Mouse (Mus musculus): ENCODE results near the gene Cys1. TPM values are rescaled to one million over a fixed set of nuclear protein-coding genes. Genes with fewer than 3 reads are reported as not detected.
"Not testable (repeated sequence)": the region's sequence is repeated elsewhere in the genome, so short reads cannot be mapped to it uniquely, and the experiment has no call there.

Gene Cys1
- total RNA-seq, 2 experiments from 2014 or later = 9.3 to 10.7 TPM

DNA sequence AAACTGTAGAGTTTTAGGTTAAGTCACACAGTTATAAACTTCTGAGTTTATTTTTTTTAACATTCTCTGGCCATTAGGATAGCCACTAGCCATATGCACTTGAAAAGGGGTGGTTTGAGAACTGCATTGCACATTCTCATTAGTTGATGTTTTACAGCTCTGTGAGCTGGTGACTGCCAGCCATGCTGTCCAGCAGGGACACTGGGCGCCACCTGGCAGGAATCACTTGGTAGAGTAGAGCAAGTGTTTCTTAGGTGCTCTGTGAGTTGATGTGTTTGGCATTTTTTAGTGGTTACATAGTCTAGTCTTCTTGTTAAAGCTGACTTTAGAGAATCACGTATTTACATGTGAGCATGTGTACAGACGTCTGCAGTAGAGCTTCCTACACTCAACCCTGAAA, 25.2 kb downstream of the Cys1 start:
- no peak for DNase-seq (ENCODE audit: extremely low spot score in 1 of 2, low spot score in 2 of 2)
- intact Hi-C loops (cut with DNase I) = no loop called here

DNA sequence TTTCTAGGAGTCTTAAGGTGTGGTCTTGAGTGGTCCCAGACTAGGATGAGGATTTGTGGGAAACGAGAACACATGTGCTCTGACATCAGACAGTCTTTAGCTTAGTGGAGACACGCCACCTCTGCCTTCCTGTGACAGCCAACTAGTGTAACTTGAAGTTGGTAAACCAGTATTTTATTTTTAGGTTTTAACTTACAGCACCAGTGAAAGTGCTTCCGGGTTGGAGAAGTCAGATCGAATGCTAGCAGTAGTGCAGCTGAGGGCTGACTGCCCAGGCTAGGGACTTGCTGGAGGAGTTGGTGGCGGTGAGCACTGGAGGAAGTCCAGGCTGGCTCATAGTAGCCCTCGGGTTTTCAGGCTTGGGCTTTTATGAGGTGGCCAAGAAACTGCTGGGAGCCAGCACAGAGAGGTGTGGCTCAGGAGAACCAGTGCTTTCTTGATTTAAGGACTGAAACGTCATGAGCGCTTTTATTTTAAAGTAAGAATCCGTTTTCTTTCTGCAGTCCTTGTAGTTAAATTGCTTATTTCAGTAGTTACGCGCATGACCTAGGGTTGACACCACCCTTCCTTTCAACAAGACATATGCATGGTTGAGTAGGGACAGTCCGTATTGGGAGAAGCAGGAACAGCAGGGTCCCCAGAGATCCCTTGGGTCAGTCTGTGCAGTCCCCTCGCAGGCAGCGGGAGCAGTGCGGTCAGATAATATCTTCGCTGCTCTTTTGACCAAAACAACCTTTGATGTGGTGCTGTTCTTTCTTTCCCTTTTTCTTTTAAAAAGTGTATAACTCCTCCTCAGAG, 27.3 kb downstream of the Cys1 start:
- no peak for DNase-seq (ENCODE audit: extremely low spot score in 1 of 2, low spot score in 2 of 2)
- intact Hi-C loops (cut with DNase I) = no loop called here

DNA sequence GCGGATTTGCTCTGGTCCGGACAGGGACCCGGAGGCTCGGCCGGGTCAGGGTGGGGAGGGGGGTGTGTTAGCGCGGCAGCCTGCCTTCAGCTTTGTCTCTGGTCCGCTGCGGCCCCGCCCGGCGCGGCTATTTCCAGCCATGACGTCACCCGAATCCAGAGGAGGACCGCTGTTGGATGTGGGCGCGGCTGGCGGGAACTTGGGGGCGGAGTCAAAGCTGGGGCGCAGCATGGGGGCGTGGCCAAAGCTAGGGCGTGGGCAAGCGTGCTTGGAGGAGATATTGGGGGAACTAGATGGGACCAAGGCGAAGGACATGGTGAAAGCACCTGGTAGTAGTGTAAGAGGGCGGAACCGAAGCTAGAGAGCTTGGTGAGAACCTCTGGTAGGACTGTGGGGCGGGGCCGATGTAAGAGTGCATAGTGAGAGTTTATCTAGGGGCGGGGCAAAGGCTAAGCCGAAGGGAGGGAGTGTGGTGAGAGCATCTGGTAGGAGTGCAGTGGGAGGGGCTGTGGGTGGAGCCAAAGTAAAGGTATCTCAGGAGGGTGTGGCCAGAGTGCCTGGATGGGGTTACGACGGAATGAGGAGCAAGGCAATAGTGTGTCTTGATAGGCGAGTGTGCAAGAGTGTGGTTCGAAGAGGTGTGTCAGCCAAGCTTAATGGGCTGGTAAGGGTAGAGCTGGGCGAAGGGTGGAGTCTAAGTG, 29.8 kb downstream of the Cys1 start:
- DNase-seq (ENCODE audit: extremely low spot score in 1 of 2, low spot score in 2 of 2) = peak; percentile 87 to 97
- intact Hi-C loops (cut with DNase I) = no loop called here

DNA sequence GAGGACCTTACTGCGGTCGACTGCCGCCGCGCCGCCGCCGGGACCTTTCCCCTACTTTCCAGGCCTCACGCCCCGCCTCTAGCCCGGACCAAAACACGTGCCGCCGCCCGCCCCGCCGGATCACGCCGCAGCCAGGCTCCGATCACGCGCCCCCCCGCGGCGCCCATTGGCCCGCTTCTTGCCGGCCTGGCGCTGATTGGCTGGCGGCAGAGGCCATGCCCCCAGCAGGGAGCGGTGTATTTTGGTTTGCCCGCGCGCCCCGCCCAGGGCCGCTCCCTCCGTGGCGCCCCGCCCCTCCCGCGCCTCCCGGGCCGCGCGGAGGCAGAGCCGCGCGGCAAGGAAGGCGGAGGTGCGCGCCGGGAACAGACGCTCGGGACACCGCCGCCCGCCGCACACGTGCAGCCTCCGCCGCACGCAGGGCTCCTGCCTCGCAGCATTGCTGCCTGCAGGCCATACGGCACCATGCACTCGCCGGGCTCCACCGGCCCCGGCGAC, 30.5 kb downstream of the Cys1 start, which contains the start of gene Klf11:
TSS of gene Klf11 (plus strand) at position 212 of the 495 bp plus-strand sequence.
- intact Hi-C loops (cut with DNase I) = no loop called here
- DNase-seq (ENCODE audit: extremely low spot score in 1 of 2, low spot score in 2 of 2) = peak; percentile 95 to 99

DNA sequence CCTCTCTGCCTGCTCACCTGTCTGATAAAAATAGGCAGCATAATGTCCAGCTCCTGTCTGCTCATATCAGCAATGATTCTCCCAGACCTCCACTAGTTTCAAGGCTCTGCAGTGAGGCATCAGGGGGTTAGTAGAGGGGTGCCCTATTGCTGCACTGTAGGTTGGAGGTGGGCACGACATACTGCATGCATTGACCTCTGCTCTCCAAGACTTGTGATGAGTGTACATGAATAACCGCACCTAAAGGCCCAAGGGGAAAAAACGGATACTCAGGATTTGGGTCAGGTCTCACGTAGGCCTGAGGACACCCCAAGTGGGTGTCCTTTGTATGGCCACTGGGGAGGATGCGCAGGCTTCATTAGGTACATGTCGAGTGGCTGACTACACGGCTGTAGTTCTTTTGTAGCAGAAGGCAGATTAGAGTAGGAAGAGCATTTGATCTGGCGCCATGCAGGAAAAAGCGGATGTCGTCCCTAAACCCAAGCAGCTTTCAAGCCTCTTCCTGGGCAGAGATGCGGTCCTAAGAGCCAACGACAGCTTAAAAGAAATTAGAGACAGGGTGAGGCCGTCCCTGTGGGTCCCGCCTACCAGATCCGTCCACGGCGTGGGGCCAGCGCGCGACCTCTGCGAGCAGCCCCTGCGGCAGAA, 31.1 kb downstream of the Cys1 start:
- no peak for DNase-seq (ENCODE audit: extremely low spot score in 1 of 2, low spot score in 2 of 2)

DNA sequence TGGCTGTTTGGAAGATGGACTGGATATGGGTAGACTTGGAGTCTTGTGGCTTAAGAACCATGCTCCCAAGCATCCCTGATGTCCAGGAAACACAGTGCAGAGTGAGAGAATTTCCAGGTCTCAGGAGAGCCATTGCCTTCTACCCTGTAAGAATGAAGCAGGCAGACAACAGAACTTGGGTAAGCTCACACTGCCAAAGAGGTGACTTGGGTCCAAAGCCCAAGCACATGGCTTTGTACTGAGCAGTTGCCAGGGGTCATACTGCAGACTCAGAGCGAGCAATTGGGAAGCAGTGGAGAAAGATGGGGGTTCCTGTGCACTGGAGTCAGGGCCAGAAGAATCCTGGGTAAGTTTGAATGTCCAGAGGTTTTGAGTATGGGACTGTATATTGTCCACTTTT, 33.5 kb downstream of the Cys1 start:
- intact Hi-C loops (cut with DNase I) = no loop called here
- DNase-seq (ENCODE audit: extremely low spot score in 1 of 2, low spot score in 2 of 2) = no peak

More for the DNA sequence above, 31.1 kb downstream of the Cys1 start:
- intact Hi-C loops (cut with DNase I) = no loop called here

DNA sequence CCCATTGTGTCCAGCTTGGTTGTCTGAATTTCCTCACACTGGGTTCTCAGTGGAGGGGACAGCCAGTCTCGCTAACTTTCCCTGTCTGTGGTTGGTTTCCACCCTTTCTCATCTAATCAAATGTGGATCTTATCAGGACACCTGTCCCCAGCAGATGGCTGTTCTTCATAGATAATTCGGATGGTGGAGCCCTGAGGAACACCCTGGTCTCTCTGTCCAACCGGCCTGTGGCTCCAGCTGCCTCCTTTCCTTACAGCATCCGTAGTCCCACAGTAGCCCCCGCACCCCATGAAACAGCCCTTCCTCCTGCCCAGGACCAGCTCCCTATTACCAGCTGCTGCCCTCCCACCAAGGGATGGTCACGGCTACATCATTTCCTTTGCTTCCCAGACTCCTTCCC, 35.7 kb downstream of the Cys1 start:
- intact Hi-C loops (cut with DNase I) = no loop called here
- DNase-seq (ENCODE audit: extremely low spot score in 1 of 2, low spot score in 2 of 2) = no peak

DNA sequence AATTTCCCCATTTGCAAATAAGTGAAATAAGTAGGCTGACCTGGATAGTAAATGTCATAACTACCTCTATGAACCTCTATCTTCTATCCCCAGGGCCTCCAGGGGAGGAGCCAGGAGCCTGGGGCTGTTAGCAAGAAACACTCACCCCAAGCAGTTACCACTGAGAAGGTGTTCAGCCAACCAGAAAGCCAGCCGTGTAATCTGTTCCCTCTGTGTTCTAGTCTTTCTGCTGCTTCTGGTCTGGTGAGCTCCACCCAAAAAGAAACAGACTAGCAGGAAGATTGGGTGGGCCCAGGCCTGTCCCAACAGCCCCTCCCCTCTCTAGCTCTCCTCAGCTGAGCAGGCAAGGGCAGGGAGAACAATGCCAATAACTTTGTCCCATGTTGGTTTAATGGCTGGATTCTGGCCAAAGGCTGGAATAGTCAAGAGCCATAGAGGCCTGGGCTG, 37.5 kb downstream of the Cys1 start:
- peak in 1 of 2 experiments; percentile 42 for DNase-seq (ENCODE audit: extremely low spot score in 1 of 2, low spot score in 2 of 2)
- intact Hi-C loops (cut with DNase I) = no loop called here

DNA sequence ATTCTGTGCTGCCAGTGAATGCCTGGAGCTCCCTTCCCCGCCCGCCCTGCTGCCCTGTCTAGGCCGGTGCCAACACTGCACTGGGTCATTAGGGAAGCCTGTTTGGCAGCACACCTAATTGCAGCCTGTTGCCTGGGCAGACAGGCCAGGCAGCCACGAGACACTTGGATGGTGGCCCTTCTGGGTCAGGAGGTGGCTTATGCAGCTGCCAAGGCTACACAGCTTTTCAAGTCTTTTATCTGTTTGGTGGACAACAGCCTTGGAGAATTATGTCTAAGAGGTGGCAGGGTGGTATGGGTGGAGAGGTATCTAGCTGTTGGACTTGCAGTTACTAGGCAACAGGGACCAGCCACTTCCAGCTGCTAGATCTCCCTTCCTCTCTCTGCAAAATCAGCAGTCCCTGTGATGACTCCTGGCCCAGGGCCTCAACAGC, 39.2 kb downstream of the Cys1 start:
- peak; percentile 69 to 80 for DNase-seq (ENCODE audit: extremely low spot score in 1 of 2, low spot score in 2 of 2)

DNA sequence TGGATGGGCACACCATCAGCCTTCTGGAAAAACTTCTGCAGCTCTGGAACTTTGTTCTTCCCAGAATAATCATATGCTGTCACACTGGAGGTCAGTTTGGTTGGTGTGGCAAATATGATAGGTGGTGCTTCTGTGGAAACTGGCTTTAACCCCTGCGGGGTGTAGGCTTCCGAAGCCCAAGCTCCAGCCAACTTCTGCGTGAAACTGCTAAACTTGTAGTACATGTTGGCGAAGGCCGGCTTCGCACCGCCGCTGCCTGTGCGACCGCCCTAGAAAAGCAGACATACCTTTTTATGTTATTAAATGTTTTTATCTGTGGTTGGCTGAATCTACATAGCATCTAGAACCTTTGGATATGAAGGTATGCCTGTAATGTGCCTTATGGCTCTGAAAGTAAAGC, 42.8 kb downstream of the Cys1 start:
- intact Hi-C loops (cut with DNase I); DNase-seq (ENCODE audit: extremely low spot score in 1 of 2, low spot score in 2 of 2): not testable (repeated sequence)

More for the DNA sequence above, 39.2 kb downstream of the Cys1 start:
- intact Hi-C loops (cut with DNase I) = no loop called here

DNA sequence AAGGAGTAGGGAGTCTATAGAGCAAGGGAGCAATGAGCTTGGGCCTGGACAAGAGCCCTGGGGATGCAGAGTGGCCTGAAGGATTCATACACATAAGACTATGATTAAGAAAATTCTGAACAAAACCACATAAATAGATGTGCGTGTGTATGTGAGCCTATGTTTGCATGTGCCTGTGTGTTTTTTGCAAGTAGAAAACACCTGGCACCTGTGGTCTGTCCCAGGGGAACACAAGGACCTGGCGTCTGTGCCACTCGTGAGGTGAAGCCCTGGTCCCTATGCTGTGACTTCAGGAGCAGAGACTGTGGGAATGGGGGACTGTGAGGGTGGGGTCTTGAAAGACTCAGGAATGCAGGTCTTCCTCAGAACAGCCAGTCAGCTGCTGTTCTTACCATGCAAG, 47.0 kb downstream of the Cys1 start:
- no peak for DNase-seq (ENCODE audit: extremely low spot score in 1 of 2, low spot score in 2 of 2)
- intact Hi-C loops (cut with DNase I) = no loop called here

DNA sequence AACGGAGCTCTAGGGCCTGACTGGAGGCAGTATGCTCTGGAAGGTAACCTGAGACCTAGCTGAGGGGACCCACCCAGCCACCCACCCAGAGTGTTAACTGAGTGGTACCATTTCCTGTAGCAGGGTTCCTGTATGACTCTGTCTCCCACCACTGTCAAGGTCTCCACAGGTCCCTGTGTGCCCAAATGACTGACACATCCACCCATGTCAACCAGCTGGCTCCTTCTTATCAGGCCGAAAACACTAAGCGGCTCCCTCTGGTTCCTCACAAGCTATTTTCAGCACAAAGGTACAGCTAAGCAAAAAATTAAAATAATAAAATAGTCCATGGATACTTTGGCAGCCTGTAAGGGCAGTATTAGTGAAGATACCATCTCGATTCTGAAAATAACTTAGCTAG, 47.4 kb downstream of the Cys1 start:
- intact Hi-C loops (cut with DNase I) = no loop called here

DNA sequence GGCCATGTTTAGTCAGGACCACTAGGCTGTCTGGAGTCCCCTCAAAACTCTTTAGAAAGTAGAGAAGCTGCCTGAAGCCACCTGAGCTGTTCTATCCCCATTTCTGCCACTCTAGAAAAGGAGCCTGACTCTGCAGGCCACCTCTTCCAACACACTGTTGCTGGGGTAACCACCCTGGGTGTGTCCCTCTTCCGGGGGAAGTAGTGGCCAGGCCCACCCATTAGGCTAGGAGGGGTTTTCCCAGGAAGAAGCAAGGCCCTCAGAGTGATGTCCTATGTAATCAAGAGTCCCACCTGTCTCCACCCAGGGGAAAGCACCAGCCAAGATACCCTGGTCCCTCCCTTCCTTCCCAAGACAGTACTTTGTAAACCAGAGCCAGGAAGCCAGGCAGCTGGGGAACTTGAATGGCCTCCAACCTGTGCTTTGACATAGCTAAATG, 47.8 kb downstream of the Cys1 start:
- DNase-seq (ENCODE audit: extremely low spot score in 1 of 2, low spot score in 2 of 2) = peak in 1 of 2 experiments; percentile 58
- intact Hi-C loops (cut with DNase I) = no loop called here

More for the DNA sequence above, 47.4 kb downstream of the Cys1 start:
- DNase-seq (ENCODE audit: extremely low spot score in 1 of 2, low spot score in 2 of 2) = no peak

DNA sequence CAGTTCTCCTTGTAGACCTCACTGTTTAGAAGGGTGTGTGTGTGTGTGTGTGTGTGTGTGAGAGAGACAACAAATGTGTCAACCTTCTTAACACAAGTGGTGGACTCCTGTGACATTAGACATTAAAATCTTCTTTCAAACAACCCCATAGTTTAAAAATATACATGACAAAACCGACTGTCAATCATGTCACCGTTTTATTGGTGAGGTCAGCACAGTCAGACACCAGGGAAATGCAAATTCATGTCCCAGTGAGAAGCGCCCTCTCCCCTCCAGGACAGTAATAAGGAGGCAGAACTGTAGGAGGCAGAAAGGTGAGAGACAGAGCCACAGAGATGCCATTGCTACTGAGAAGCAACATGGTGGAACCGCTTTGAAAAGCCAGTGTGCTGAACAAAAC, 49.2 kb downstream of the Cys1 start:
- intact Hi-C loops (cut with DNase I) = no loop called here
- DNase-seq (ENCODE audit: extremely low spot score in 1 of 2, low spot score in 2 of 2) = no peak

DNA sequence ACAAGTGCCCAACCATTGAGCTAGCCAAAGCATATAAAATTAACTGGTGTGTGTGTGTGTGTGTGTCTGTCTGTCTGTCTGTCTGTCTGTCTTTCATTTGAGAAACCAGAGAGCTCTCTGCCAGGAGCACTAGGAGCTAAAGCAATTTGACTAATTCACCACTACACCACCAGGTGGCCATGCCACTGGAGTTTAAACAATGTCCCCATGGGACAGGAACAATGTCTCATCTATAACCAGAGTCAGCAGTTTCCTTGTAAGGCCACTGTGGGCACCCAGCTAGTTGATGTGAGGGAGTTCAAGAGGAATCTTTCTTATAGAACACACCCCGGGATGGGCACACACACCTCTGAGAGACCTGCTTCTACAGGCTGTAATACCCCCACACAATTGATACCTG, 51.4 kb downstream of the Cys1 start:
- intact Hi-C loops (cut with DNase I) = no loop called here
- DNase-seq (ENCODE audit: extremely low spot score in 1 of 2, low spot score in 2 of 2) = no peak

DNA sequence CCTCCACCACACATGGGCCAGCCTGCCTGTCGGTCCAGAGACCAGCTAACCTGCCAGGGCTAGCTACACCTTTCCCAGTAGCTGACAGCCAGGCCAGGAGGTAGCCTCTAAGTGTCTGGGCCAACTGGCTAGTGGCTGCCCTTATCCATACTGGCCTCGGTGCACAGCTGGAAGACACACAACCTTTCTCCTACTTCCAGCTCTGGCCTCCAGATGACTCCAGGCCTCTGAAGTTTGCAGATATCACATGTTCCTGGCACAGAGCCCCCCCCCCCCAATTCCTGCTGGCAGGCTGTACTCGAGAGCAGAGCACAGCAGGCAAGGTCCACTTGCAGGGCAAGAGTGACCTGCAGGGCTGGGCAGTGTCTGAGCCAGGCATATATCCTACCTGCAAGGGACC, 54.4 kb downstream of the Cys1 start:
- intact Hi-C loops (cut with DNase I) = no loop called here
- DNase-seq (ENCODE audit: extremely low spot score in 1 of 2, low spot score in 2 of 2) = no peak

DNA sequence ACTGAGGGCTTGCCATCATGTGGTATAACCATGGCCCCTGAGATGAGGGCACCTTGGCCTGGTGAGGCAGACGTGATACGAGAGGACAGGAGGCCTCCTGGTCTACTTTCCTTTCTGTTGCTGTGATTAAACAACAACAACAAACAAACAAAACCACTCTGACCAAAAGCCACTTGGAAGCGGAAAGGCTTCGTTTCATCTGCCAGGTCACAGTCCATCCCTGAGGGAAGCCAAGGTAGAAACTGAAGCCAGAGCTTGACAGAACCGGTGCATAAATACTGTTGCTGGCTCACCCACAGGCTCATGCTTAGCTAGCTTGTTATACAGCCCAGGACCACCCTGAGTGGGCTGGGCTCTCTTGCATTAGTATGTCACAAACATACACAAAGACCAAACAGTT, 55.2 kb downstream of the Cys1 start:
- DNase-seq (ENCODE audit: extremely low spot score in 1 of 2, low spot score in 2 of 2) = no peak
- intact Hi-C loops (cut with DNase I) = no loop called here

DNA sequence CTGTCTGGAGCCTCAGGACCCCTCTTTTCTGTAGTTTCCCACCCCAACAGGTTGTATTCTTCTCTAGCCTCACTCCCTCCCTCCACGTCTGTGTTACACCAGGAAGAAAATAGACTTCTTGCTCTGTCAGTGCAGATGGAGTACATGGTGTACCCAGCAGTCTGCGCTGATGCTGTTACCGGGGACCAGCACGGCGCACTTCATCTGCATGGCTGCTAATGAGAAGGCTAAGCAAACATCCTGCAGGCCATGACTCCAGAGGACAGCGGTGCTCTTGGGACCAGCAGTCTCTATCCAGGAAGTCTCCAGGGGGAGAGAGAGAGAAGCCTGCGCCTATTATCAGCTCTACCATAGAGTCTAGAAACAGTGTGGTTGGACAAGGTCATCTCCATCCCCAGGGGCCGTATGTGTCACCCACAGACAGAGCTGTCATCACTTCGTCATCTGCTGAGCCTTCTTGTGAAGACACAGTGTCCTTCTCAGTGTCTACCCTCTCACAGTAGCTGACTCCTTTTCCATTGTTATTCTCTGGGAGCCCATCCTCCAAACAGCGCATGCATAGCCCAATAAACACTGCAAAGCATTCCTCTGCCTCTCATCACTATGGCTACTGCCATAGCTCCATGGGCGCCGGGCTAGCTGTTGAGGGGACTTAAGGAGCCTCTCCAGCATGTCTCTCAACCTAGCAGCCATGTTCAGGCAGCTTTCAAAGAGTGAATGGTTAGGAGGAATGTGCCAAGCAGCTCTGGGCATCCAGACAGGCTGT, 57.9 kb downstream of the Cys1 start:
- intact Hi-C loops (cut with DNase I) = no loop called here
- peak in 1 of 2 experiments; percentile 38 for DNase-seq (ENCODE audit: extremely low spot score in 1 of 2, low spot score in 2 of 2)

DNA sequence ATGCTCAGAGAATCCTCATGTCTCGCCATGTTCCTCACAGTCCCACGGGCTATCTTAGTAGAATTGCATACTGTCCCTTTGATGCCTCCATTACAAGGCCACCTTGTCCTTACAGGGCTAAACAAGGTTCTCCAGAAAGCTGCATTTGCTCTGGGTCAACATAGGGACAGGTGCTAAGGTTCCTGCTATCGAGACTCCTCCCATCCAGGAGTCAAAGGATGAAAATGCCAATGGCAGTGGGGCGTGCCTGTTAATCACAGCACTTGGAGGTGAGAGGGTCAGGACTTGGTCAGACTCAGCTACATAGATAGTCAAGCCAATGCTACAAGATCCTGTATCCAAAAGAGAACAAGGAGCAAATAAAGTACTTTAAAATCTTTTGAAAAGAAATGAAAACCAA, 62.2 kb downstream of the Cys1 start:
- no peak for DNase-seq (ENCODE audit: extremely low spot score in 1 of 2, low spot score in 2 of 2)
- intact Hi-C loops (cut with DNase I) = no loop called here
